Mouse (Mus musculus): ENCODE data around the gene Nlrp6.
"Not testable (repeated sequence)": the region's sequence is repeated elsewhere in the genome, so short reads cannot be mapped to it uniquely, and the experiment has no call there.

The Nlrp6 gene

GRCm38 (mm10) chr7:140973396-140974165, 52.9 kb downstream of the Nlrp6 start:
- no peak for DNase-seq (ENCODE audit: low read depth, low spot score)

- DNase-seq (ENCODE audit: low read depth, low spot score) = no peak
Measured at GRCm38 (mm10) chr7:140974940-140975339, 54.2 kb downstream of the Nlrp6 start.

- DNase-seq (ENCODE audit: low read depth, low spot score) = no peak
Measured at GRCm38 (mm10) chr7:140975465-140975864, 54.8 kb downstream of the Nlrp6 start.

GRCm38 (mm10) chr7:140976720-140977119, 56.0 kb downstream of the Nlrp6 start:
- DNase-seq (ENCODE audit: low read depth, low spot score) = not testable (repeated sequence)

Measured in telencephalon, adult 2 months (tissue).